Mouse (Mus musculus) T-helper 17 cell (primary cell): ENCODE measurements around the gene Olfr1426.
"Not testable (repeated sequence)": the region's sequence is repeated elsewhere in the genome, so short reads cannot be mapped to it uniquely, and the experiment has no call there.

Experiments
- in situ Hi-C, 2 experiments: fragments of 300-600 bp; cut with MboI, MseI; formaldehyde crosslinking; loops; 1 replicate in 1 of 2; 2 replicates in 1 of 2; pipeline ENCODE4 v1.15.1; 2025; ENCODE audit warnings: high pct_unique_total_duplicates in 2 of 2

Gene Olfr1426

GRCm38 (mm10) chr19:12091913-12092312, at the start of gene Olfr1426:
Gene Olfr1426 (minus strand): TSS chr19:12092013.
- in situ Hi-C loops, result no loop called here

- in situ Hi-C loops, result loop anchor here in 1 of 2 experiments (25.0 kb wide), 1 partner anchor 278 kb away; the partner anchor contains the start of gene Olfr1441
Measured at GRCm38 (mm10) chr19:12134289-12134688, 42.5 kb upstream of the Olfr1426 start.

- in situ Hi-C loops, result no loop called here
Measured at GRCm38 (mm10) chr19:12123103-12123502, 31.3 kb upstream of the Olfr1426 start, which contains the start of gene Olfr76. Gene Olfr76 (minus strand): TSS chr19:12123203.

GRCm38 (mm10) chr19:12116464-12116863, 24.7 kb upstream of the Olfr1426 start:
- in situ Hi-C loops, result no loop called here

- in situ Hi-C loops, result no loop called here
Measured at GRCm38 (mm10) chr19:12115797-12116196, 24.0 kb upstream of the Olfr1426 start, which contains the start of gene Olfr1428. Gene Olfr1428 (minus strand): TSS chr19:12115897.

GRCm38 (mm10) chr19:12113807-12114206, 22.0 kb upstream of the Olfr1426 start:
- in situ Hi-C loops, result no loop called here

- in situ Hi-C loops, result no loop called here
Measured at GRCm38 (mm10) chr19:12104541-12104940, 12.7 kb upstream of the Olfr1426 start.

- in situ Hi-C loops, result no loop called here
Measured at GRCm38 (mm10) chr19:12103234-12103633, 11.4 kb upstream of the Olfr1426 start, which contains the start of gene Olfr1427. Gene Olfr1427 (minus strand): TSS chr19:12103334.

- in situ Hi-C loops, result not testable (repeated sequence)
Measured at GRCm38 (mm10) chr19:12077631-12078030, 14.2 kb downstream of the Olfr1426 start, which contains the start of gene Olfr1425. Gene Olfr1425 (minus strand): TSS chr19:12077731.

- in situ Hi-C loops, result not testable (repeated sequence)
Measured at GRCm38 (mm10) chr19:12069546-12069945, 22.3 kb downstream of the Olfr1426 start.

GRCm38 (mm10) chr19:12067806-12068205, 24.0 kb downstream of the Olfr1426 start:
- in situ Hi-C loops, result not testable (repeated sequence)

GRCm38 (mm10) chr19:12062582-12062981, 29.2 kb downstream of the Olfr1426 start, which contains the start of gene Olfr1424:
Gene Olfr1424 (minus strand): TSS chr19:12062682.
- in situ Hi-C loops, result not testable (repeated sequence)

GRCm38 (mm10) chr19:12043163-12043562, 48.6 kb downstream of the Olfr1426 start:
- in situ Hi-C loops, result no loop called here

GRCm38 (mm10) chr19:12041217-12041616, 50.6 kb downstream of the Olfr1426 start, which contains the start of gene Olfr1423:
Gene Olfr1423 (minus strand): TSS chr19:12041317.
- in situ Hi-C loops, result no loop called here

GRCm38 (mm10) chr19:12037727-12038126, 54.1 kb downstream of the Olfr1426 start:
- in situ Hi-C loops, result loop anchor here in 1 of 2 experiments (10.0 kb wide), 1 partner anchor 383 kb away; no protein-coding TSS in a partner anchor
